Mouse (Mus musculus) urinary bladder, adult 2 months (tissue): ENCODE data around the gene Hunk. TPM values are rescaled to one million over a fixed set of nuclear protein-coding genes. Genes with fewer than 3 reads are reported as not detected.

ENCODE experiments used
- DNase-seq: peaks from one replicate; pipeline ENCODE4 v3.0.0; 2022; ENCODE audit warnings: low spot score
- polyA plus RNA-seq: library from polyadenylated mRNA; depleted of rRNA; stranded (reverse); fragments of >200 nt; gene quantifications from 2 replicates; pipeline ENCODE4 v1.2.3, GENCODE M21; 2012

Gene Hunk
- polyA plus RNA-seq, 1 experiment: 3.2 TPM

DNA sequence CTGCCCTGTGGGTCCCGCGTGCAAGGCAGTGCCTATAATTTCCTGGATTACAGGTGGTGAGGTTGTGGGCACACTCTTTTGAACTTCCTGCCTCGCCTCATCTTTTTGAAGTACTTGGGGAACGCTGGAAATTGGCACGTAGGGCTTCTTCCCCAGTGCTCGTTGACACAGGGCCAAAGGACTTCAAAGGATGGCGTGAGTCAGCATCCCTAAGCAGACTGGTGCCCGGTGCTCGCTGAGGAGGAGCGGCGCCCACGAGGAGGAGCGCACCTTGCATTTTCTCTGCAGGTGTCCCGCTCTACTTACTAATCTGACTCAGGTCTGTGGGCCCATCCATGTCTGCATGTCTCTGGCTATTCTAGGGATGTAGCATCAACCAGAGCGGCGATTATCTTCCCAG, 4.9 kb downstream of the Hunk start:
- DNase-seq: no peak

DNA sequence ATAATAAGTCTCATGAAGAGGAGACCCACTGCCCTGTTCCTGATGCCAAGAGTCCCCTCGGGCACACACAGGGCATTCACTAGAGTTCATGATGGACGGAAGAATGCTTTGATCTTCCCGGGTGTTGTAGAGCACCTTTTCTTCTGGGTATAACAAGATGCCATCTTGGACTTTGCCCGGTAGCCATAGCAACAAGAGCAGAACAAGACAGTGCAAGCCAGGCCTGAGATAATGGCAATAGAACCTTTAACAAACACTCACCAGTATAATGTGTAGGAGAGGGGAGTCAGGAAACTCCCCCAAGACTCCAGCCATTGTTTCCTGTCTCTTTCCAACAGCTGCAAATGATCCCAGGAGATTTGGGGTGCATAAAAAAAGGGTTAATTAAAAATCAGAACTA, 8.9 kb downstream of the Hunk start:
- no peak for DNase-seq

DNA sequence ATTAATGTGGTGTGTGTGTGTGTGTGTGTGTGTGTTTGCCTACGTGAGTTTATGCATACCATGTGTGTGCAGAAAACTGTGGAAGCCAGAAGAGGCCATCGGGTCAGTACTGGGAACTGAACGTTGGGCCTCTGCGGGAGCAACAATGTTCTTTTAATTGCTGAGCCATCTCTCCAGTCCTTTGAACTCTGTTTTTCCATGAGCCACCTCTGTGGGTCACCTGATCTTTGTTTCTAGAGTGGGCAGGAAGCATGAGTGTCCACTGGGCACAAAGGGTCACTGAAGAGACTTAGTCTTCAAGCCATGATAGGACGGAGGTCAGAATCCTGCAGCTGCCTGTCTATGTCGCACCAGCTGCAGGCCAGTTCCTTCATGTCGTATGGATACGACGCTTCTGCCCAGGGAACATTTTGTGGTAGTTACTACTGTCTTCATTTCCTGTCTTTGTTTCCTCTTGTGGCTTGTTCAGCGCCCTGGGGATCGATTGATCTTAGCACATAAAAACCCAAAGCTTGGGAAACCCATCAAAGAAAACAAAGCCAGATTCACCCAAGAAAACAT, 10.3 kb downstream of the Hunk start:
- no peak for DNase-seq

DNA sequence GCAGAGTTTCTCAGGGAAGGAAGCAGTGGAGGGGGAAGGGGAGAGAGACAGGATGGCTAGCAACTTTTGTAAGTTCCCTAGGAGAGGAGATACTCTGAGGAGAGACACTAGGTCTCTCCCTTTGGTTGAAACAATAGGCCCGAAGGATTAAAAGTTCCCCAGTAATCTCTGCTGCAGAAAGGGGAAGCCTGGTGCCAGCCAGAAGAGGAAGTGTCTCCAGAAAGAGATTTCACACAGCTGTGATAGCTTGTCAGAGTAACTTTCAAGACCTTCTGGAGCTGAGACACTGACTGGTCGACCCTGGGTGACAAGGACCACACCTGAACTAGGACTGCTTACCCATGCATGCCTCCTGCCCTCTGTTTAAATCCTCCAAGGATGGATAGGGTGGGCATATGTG, 11.1 kb downstream of the Hunk start:
- no peak for DNase-seq

DNA sequence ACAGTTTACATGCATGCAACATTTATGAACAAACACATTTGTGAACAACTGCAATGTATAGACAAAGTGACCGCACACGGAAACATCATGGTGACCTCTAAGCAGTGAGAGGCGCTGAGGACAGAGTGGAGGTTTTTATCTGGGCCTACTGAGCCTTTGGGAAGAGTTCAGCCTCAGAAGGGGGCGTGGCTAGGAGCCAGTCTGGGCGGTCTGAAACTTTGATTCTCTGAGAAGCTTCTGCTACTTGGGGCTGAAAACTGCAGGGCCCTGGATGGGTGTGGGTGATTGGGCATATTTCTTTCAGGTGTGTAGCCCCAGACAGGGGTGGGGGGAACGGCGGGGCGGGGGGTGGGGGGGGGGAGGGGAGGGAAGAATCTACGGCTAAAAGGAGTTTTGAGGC, 14.5 kb downstream of the Hunk start:
- DNase-seq: no peak

DNA sequence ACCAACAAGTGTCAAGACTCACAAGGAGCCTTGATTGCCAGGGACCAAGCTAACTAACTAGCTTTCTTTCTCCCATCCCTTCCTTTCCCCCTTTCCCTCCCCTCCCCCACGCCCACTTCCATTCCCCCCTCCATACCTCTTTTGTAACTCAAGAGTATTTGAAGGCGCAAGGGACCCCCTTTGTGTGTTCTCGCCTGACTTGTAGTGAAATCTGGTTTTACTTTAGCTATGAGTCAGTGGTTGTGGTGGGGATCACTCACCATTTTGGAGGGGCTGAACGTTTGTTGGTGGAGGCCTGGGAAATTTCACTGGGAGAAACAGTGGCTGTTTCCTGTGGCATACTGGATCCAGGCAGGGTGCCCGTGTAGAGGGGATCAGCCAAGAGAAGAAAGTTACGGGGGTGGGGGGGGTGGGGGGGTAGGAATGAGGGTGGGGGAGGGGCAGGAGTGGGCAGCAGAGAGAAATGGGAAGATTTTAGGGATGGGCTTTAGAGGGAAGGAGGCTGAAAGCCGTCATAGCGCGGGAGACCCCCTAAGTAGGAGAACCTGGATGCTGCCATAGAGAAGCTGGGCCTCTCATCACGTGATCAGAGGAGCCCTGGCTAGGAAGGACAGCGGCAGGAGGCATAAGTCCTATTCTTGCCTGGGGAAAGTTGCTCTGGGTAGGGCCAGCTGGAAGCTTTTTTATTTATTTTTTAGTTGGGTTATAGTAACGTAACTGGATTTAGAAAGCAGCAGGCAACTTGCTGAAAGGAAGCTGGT, 15.3 kb downstream of the Hunk start:
- DNase-seq: no peak

DNA sequence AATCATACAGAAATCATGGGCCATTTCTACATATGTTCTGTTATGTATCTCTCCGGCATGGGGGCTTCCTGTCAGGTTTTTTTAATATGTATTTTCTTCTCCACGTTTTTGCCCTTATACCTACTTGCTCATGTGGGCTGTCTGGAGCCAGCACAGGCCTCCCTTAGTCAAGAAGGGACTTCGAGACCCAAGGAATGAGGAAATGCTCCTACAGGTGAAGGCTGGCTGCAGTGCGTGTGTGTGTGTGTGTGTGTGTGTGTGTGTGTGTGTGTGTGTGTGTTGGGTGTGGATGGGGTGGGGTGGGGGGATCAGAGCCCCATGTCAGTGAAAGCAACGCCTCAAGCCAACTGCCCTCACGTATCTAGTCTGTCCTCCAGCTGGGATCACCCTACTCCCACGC, 16.5 kb downstream of the Hunk start:
- DNase-seq: no peak

DNA sequence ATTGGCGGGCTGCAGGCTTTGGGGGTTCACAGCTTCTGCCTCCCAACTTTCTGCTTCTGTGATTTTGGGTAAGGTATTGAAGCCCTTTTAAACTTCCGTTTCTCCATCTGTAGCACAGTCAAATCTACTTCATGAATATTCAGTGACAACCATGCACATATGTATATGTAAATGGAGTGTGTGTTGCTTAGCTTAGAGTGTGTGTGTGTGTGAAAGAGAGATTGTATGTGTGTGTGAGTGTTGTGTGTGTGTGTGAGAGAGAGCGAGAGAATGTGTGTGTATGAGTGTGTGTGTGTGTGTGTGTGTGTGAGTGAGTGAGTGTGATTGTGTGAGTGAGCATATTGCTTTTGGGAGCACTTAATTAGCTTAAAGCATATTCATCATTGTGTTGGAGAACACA, 19.4 kb downstream of the Hunk start:
- no peak for DNase-seq

DNA sequence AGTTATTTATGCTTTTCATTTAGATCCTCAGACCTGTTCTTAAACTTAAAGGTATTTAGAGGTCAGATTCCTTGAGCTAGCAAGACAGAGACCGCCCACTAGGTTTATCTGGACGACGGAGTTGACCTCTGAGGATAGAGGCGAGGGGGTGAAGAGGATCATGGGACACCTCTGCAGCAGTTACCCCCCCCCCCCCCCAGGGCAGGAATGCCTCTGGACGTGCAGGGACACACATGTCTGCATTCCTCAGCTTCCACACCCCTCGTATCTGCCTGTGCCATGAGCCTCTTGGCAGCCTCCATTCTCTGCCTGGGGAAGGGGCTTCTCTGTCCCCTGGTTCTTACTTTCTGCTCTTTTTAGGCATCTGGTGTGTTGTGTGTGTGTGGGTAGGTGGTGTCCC, 19.8 kb downstream of the Hunk start:
- DNase-seq: no peak

DNA sequence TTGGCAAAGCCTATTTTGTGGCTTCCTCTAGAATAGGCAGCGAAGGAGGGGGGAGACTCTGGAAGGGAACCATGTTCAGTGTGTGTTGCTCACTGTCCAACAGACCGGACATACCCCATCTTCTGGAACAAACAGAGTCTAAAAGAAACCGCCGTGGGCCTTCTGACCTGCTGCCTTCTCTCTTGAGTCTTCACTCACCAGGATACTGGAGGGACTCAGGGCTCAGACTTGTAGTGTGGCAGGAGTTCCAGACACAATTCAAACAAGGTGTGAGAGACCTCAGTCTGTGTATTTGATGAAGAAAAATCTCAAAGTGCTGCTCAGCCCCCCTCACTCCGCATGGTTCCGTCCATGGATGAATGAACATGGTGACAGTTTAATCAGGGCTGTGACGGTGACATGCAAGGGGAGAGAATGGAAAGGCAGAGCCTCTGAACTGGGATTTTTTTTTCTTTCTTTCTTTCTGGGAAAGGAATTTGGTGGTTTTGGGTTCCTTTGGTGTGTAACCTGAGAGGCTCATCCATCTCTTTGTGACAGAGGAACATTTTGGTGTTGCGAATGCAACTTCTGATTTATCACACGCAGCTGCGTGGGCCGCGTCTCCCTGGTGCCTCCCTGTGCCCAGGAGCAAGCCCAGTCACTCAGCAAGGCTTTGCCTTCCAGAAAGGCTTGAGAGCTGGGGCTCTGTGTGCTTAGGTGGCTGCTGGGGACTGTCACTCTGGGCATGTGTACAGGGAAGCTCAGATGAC, 21.9 kb downstream of the Hunk start:
- DNase-seq: no peak

DNA sequence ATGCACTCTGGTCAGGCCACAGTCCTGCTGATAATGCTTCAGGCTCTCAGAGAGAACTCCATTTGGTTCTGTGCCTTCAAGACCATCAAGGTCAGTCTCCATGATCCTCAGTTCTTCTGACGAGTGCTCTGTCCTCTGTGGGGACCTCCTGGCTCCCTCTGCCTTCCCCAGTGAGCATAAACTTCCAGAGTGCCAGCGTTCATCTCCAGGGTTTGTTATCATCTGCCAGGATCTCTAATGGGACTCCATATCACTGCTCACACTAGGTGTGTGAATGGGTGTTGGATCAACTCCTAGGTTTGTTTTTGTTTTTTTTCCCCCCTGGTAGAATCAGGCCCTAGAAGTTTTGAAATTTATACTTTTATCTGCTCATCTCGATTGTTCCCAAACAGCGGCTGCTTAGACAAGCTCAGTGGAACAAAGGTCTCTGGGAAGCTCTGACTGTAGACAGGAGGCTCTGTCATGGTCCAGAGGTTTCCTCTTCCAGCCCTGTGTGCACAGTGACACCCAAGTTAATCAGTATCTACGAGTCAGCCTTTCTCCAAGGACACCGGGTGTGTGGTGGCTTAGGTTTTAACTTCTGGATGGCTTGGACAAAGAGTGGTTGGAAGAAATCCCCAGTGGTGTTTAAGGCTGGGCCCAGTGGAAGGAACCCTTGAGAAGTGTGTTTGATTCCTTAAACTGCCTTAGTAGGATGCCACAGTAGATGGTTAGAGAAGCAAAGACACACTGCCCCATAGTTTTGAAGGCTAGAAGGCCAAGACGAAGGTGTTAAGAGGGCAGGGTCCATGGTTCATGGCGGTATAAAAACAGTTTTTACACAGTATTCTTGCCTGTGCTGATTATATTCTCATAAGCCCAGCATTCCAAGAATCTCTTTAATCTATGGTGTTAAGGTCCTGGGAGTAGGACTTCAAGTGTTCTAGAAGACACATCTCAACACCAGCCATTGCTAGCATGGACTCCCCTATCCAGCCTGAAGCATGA, 26.6 kb downstream of the Hunk start:
- no peak for DNase-seq

DNA sequence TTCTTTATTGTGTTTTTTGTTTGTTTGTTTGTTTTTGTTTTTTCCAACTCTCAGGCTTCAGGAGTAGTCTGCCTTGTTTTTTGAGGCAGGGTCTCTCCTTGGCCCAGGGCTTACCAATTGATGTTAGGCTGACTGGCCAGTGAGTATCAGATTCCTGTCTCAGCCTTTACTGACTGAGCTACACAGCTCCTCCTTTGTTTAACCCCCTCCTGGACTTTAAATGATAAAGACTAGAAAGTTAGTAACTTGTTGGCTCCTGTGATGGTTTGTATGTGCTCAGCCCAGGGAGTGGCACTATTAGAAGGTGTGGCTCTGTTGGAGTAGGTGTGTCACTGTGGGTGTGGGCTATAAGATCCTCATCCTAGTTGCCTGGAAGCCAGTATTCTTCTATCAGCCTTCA, 30.8 kb downstream of the Hunk start:
- no peak for DNase-seq

DNA sequence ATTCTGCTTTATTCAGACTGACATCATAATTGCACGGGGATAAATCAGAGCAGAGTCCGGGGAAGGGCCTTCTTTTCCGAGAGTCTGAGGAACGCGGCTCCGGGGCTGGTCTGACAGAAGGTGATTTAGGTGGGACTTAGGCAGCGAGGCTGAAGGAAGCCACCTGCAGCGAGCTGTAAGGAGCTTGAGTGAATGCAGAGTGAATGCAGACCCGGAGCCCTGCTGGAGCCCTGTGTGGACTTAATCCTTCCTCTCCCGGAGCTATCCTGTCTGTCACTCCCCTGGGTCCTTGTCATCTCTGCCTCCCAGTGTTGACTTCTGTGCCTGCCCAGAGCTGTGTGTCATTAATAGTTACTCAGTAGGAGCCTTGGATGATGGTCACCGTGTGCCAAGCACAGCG, 32.8 kb downstream of the Hunk start:
- DNase-seq: no peak

DNA sequence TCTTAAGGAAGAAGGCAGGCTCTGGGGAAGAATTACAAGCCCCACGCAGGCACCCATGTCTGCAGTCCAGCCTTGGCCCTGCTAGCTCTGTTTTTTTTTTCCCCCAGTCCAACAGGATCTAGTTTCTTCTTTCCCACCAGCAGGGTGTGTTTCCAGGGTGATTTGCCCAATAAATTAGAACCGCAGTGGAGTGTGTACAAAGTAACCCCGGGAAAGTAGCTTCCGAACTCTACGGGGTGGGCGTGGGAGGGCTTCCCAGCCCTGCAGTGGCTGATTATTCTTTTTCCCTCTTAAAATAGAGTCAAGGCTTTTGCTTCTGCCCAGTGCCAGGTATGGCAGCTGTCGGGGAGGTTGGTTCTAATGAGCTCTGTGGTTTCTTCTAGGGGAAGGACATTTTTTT, 35.3 kb downstream of the Hunk start:
- no peak for DNase-seq

DNA sequence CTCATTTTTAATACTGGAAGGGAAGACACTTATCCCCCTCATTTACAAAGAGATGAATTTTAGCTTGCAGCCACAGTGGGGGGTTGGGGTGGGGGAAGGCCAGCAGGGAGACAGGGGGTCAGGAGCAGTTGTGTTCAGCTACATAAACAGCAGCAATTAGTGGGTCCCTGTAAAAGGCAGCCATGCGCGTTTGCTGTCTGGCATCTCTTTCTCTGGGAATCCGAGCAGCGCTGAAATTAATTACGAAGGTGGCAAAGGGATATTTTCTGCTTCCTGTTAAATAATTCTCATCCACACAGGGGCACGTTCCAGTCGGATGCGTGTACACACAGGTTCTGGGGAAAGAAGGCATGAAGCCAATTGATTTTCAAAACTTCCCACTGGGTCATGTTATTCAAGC, 35.7 kb downstream of the Hunk start:
- DNase-seq: no peak

DNA sequence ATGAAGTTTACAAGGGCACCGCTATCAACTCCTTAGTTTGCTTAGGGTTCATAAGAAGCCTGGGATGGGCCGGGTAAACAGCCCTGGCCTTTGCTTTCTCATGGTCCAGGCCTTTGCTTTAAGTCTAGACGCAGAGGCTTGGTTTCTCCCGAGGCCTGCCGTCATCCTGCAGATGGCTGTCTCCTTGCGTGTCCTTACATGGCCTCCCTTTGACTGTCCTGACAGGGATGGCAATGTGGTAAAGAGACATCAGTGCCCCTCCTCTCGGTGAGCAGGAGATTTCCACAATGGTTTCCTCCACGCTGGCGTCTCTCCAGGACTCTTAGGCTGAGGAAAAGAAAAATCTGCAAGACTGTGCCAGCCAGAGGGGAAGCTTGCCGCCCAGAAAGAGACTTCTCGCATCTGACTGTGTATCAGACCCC, 36.3 kb downstream of the Hunk start:
- no peak for DNase-seq

DNA sequence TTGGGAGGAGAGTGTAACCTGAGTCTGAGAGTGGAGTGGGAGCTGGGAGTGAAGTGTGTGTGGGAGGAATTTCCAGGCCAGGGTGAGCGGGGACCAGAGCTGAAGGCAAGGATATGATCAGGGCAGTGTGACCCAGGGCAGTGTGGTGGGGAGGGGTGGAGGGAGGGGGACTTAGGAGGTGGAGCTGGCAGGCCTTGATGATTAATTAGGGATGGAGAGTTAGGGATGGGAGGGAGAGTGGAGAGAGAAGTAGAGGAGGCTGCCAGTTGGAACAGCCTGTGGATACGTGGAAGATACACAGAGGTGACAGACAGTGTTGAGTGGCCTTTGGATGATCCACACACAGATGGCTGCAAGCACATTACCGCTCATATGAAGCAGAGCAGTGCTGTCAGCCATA, 38.1 kb downstream of the Hunk start:
- DNase-seq: no peak

DNA sequence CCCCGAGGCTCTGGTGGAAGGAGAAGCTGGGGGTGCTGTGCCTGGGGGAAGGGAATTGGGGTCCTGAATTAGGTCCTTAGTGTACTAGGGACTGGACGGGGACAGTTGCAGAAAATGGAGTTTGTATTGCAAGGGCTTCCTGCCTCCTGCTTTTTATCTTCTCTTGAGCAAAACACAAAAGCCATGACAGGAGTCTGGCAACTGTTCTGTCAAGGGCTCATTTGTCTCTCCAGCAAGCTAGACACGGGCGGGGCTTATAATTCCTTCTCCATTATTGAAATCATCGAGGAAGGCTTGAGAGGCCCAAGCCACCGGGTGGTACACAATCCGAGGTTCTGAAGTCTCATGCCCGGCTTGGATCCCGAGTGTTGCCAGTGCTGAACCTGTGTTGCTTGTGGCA, 38.6 kb downstream of the Hunk start:
- DNase-seq: no peak

DNA sequence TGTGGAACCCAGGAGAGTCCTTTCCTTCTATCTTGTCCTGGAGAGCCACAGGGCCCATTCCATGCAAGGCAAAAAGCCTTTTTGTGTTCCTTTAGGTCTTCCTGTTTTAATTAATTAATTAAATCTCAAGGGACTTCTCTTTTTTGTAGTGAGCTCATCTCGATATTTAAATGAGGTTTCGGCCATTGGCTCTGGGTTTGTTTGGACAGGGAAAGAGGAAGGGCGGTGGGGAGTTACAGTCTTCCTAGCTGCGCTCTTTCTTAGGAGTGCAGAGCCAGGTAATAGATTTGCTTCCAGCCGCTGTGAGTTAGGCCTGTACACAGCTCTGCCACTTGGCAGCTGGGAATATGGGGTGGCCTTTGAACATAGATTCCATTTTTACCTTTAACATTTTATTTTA, 40.4 kb downstream of the Hunk start:
- DNase-seq: no peak

DNA sequence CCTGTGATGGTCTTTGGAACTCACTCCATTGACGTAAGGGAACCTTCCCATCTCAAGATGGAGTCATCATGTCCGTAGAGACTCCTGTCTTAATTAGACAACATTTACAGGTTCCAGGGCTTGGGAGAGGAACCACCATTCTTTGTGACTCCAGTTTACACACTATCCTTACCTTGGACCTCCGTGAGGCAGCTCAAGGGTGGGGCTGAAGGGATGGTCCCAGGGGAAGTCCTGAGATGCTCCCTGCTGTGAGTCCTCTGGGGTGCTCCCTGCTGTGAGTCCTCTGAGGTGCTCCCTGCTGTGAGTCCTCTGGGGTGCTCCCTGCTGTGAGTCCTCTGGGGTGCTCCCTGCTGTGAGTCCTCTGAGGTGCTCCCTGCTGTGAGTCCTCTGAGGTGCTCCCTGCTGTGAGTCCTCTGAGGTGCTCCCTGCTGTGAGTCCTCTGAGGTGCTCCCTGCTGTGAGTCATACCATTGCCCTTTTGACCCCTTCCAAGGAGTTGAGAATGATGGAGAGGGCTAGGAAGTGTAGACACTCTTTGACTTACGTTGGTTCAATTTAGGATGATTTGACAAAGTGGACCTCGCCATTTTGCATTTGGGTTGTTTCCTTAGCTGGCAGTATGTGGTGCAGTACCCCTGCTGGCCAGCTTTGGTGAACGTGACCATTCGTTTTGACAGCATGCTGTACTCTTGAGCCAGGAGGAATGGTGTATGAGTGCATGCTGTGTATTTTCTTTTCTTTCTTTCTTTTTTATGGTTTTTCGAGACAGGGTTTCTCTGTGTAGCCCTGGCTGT, 42.2 kb downstream of the Hunk start:
- DNase-seq: no peak

DNA sequence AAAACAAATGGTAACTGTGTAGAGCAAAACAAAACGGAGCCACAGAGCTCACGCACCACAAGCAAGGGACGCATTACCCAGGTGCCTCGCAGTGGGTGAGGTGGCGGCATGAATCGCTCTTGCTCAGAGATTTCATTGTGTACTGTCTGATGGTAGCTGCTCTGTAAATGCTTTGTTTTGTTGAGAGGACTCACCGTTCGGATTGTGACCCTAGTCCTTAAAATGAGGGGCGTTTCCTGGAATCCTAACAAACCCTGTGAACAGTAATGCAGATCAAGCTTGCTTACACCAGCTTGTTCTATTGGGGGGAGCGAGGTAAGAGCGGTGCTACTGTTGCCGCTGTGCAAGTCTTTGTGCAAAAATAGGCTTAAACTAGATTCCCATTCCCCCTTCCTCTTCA, 47.7 kb downstream of the Hunk start:
- no peak for DNase-seq
